Mouse (Mus musculus) kidney, adult 8-10 months (tissue): ENCODE measurements at regions not wholly inside any gene's neighbourhood (a gene's known extent, or its start where the extent isn't known, plus 50 kb on each side); places are given as distances from the start of the nearest gene placed in this dataset.
A peak's percentile ranks its signal among the peaks of the same experiment; 100 is the strongest.

Experiments
- DNase-seq, 2 experiments: peaks; one replicate each; pipeline ENCODE4 v3.0.0; 2022

- no peak for DNase-seq
These were observed 76.3 kb upstream of the Arhgap36 start for GRCm38 (mm10) chrX:49387439-49387838.

GRCm38 (mm10) chrX:49377067-49377466 lies 86.7 kb upstream of the Arhgap36 start:
- peak in 1 of 2 experiments; percentile 5 for DNase-seq

- DNase-seq = no peak
These were observed 82.3 kb upstream of the Enox2 start for GRCm38 (mm10) chrX:49370384-49370783.

- DNase-seq = no peak
These were observed 81.3 kb upstream of the Enox2 start for GRCm38 (mm10) chrX:49369404-49369803.

- no peak for DNase-seq
These were observed 58.4 kb upstream of the Enox2 start for GRCm38 (mm10) chrX:49346451-49346850.
